Mouse (Mus musculus): ENCODE measurements at regions not wholly inside any gene's neighbourhood (a gene's known extent, or its start where the extent isn't known, plus 50 kb on each side); places are given as distances from the start of the nearest gene placed in this dataset.

- no peak for DNase-seq (ENCODE audit: low spot score)
These were observed 229.5 kb downstream of the 4933412E24Rik start for GRCm38 (mm10) chr15:59786706-59787425.

- DNase-seq (ENCODE audit: low spot score): peak; percentile 26
These were observed 230.4 kb downstream of the 4933412E24Rik start for GRCm38 (mm10) chr15:59785981-59786380.

- no peak for DNase-seq (ENCODE audit: low spot score)
These were observed 231.9 kb downstream of the 4933412E24Rik start for GRCm38 (mm10) chr15:59784556-59784929.

- peak; percentile 87 for DNase-seq (ENCODE audit: low spot score)
These were observed 232.4 kb downstream of the 4933412E24Rik start for GRCm38 (mm10) chr15:59783782-59784555.

GRCm38 (mm10) chr15:59783393-59783781, 233.0 kb downstream of the 4933412E24Rik start:
- DNase-seq (ENCODE audit: low spot score): no peak

- DNase-seq (ENCODE audit: low spot score): no peak
These were observed 235.9 kb downstream of the 4933412E24Rik start for GRCm38 (mm10) chr15:59780506-59780905.

- DNase-seq (ENCODE audit: low spot score): peak; percentile 77
These were observed 239.0 kb downstream of the 4933412E24Rik start for GRCm38 (mm10) chr15:59777307-59777871.

- peak; percentile 16 for DNase-seq (ENCODE audit: low spot score)
These were observed 240.6 kb downstream of the 4933412E24Rik start for GRCm38 (mm10) chr15:59775781-59776180.

GRCm38 (mm10) chr15:59773983-59774382, 242.4 kb downstream of the 4933412E24Rik start:
- DNase-seq (ENCODE audit: low spot score): peak; percentile 54

- DNase-seq (ENCODE audit: low spot score): peak; percentile 50
These were observed 243.8 kb downstream of the 4933412E24Rik start for GRCm38 (mm10) chr15:59772595-59772994.

- DNase-seq (ENCODE audit: low spot score): no peak
These were observed 254.4 kb downstream of the 4933412E24Rik start for GRCm38 (mm10) chr15:59762061-59762460.

- DNase-seq (ENCODE audit: low spot score): no peak
These were observed 255.9 kb downstream of the 4933412E24Rik start for GRCm38 (mm10) chr15:59760490-59760889.

GRCm38 (mm10) chr15:59759566-59759965, 256.8 kb downstream of the 4933412E24Rik start:
- DNase-seq (ENCODE audit: low spot score): peak; percentile 46

- no peak for DNase-seq (ENCODE audit: low spot score)
These were observed 257.4 kb downstream of the 4933412E24Rik start for GRCm38 (mm10) chr15:59758971-59759370.

GRCm38 (mm10) chr15:59756141-59756540, 260.3 kb downstream of the 4933412E24Rik start:
- peak; percentile 56 for DNase-seq (ENCODE audit: low spot score)

GRCm38 (mm10) chr15:59754906-59755305, 261.5 kb downstream of the 4933412E24Rik start:
- DNase-seq (ENCODE audit: low spot score): no peak

- no peak for DNase-seq (ENCODE audit: low spot score)
These were observed 264.1 kb downstream of the 4933412E24Rik start for GRCm38 (mm10) chr15:59752277-59752676.

- no peak for DNase-seq (ENCODE audit: low spot score)
These were observed 270.1 kb downstream of the 4933412E24Rik start for GRCm38 (mm10) chr15:59746290-59746689.

GRCm38 (mm10) chr15:59744411-59744931, 271.9 kb downstream of the 4933412E24Rik start:
- peak; percentile 56 for DNase-seq (ENCODE audit: low spot score)

GRCm38 (mm10) chr15:59739197-59739596, 277.2 kb downstream of the 4933412E24Rik start:
- no peak for DNase-seq (ENCODE audit: low spot score)

GRCm38 (mm10) chr15:59737247-59737646, 279.2 kb downstream of the 4933412E24Rik start:
- no peak for DNase-seq (ENCODE audit: low spot score)

- no peak for DNase-seq (ENCODE audit: low spot score)
These were observed 282.0 kb downstream of the 4933412E24Rik start for GRCm38 (mm10) chr15:59734376-59734775.

GRCm38 (mm10) chr15:59733932-59734331, 282.5 kb downstream of the 4933412E24Rik start:
- DNase-seq (ENCODE audit: low spot score): no peak
